Mouse (Mus musculus) naive thymus-derived CD4-positive, alpha-beta T cell, adult 5 months (primary cell): ENCODE measurements around the gene Clcnka. TPM values are rescaled to one million over a fixed set of nuclear protein-coding genes. Genes with fewer than 3 reads are reported as not detected.

ENCODE experiments used
- polyA plus RNA-seq: library from polyadenylated mRNA; unstranded; fragments of 100-300 nt; shearing (Covaris generic); gene quantifications from one replicate; pipeline ENCODE4 v1.2.1, GENCODE M21; 2017

Clcnka gene
- not detected for polyA plus RNA-seq

DNA sequence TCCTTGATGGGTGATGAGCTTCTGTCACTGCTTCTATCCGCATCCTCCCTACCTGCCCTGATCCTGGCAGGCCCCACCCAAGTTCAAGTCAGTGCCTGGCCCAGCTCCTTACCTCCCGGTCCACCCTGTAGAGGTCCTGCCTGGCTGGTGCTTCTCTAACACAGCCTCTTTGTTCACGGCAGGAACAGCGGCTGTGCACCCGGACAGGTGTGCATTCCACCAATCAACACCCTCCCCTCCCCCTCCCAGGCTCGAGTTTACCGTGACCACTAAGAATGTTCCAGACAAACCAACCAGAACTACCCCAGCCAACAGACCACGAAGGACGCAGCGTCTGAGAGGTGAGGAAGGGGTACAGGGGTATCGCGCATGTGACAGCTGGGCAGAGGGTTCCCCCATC, at the start of gene Clcnka:
TSS of gene Clcnka (minus strand) at position 180 of the 400 bp plus-strand sequence.

DNA sequence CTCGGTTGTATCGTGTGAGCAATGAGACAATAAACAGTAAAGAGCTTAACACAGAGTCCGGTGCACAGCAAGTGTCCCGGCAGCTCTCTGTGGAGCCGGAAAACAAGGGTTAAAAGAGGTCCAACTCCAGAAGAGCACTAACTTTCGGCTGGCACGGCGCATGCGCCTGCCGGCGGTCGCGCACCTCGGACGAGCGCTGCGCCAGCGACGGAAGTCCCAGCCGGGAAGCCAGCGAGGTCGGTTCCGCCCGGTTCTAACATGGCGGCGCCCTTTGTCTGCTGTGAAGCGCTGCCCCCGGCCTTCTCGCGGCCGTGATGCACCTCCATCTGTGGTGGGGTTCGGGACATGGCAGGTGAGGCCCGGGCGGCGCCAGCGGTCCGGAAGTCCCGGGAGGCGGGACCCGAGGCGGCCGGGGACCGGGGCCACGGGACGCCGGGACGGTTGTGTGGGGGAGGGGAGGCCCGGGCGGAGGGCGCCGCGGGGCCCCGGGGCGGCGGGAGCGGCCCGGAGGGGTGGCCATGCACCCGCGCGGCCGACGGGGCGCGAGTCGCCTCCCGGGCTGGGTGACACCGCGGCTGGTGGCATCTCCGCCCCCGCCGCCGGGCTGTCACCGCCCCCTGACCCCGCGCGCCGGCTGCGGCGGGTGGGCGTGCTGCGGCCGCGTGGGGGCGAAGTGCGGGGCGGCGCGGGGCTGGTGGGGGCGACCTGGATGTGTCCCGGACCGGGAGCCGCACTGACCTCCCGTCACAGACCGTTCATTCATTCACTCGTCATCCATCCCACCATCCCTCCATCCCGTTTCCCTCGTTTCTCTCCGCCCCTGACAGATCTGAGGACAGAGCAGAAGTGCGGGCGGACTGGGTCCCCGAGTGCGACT, 46.2 kb upstream of the Clcnka start, which contains the start of gene Zbtb17:
TSS of gene Zbtb17 (plus strand) at position 204 of the 877 bp plus-strand sequence.

GRCm38 (mm10) chr4:141435974-141436373, 37.5 kb upstream of the Clcnka start, which contains the start of gene Srarp:
Gene Srarp, minus strand, starts transcription at chr4:141436105.

DNA sequence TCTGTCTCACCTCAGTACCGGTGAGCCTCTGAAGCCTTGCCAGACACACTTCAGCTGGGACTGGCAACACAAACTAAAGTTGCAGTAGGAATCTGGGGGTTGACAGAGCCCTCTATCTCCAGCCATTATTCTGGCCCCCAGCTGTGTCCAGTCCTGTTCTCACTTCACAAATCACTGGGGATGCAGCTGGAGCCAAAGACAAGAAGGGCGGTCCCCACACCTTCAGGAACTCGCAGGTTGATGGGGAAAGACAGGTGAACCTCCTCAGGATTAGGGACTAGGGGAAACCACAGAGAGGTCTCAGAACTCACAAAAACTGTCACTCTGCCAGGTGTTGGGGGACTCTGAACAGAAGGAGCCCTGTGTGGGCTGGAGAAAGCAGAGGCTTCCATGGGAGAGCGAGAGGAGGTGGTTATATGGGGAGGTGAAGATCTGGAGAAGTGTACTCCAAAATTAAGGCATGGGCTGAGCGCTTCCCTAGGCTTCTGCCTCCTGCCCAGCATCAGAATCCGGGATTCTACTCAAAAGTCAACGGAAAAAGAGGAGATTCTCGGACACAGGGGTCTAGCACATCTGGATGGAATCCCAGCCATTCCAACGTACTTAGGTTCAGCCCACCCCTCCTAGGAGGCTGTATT, 21.8 kb upstream of the Clcnka start, which contains the start of gene Hspb7:
TSS of gene Hspb7 (plus strand) at position 588 of the 638 bp plus-strand sequence.

GRCm38 (mm10) chr4:141415924-141416323, 17.4 kb upstream of the Clcnka start, which contains the start of gene Clcnkb:
Gene Clcnkb, minus strand, starts transcription at chr4:141416014.

GRCm38 (mm10) chr4:141367997-141368791, 30.3 kb downstream of the Clcnka start, which contains the start of gene Fam131c:
Gene Fam131c, plus strand, starts transcription at chr4:141368220.

Other genes starting within 250 kb of the Clcnka start
- gene Rsg1, start 184.8 kb downstream of the Clcnka start, polyA plus RNA-seq: 4.6 TPM
- not detected for gene Arhgef19, start 159.2 kb downstream of the Clcnka start, polyA plus RNA-seq
- gene Epha2, start 97.5 kb downstream of the Clcnka start, polyA plus RNA-seq: not detected
- gene Fam131c, start 30.5 kb downstream of the Clcnka start, polyA plus RNA-seq: not detected
- gene Clcnkb, start 17.3 kb upstream of the Clcnka start, polyA plus RNA-seq: not detected
- gene Hspb7, start 22.1 kb upstream of the Clcnka start, polyA plus RNA-seq: not detected
- gene Srarp, start 37.4 kb upstream of the Clcnka start, polyA plus RNA-seq: not detected
- gene Zbtb17, start 45.9 kb upstream of the Clcnka start, polyA plus RNA-seq: 47.7 TPM
- gene Spen, start 139.9 kb upstream of the Clcnka start, polyA plus RNA-seq: 32.1 TPM
- gene Fblim1, start 207.4 kb upstream of the Clcnka start, polyA plus RNA-seq: not detected
- gene Tmem82, start 219.9 kb upstream of the Clcnka start, polyA plus RNA-seq: not detected
- not detected for gene Slc25a34, start 225.1 kb upstream of the Clcnka start, polyA plus RNA-seq